Mouse (Mus musculus) neutrophil, adult 5-6 weeks (primary cell): Measurements from ENCODE around the gene Hs6st1. TPM values are rescaled to one million over a fixed set of nuclear protein-coding genes. Genes with fewer than 3 reads are reported as not detected.

Source experiments
- total RNA-seq: library from RNA; stranded (forward); fragments of 200-1000 nt; gene quantifications from 2 replicates; pipeline ENCODE4 v1.2.3, GENCODE M21; 2017

The Hs6st1 gene
- total RNA-seq, 1 experiment from 2014 or later: 12.7 TPM

Other genes starting within 250 kb of the Hs6st1 start
- gene Uggt1, start 176.3 kb downstream of the Hs6st1 start, total RNA-seq: 103 and 117 TPM in 2 replicates
- gene Neurl3, start 206.3 kb downstream of the Hs6st1 start, total RNA-seq: 433 and 491 TPM in 2 replicates
- 199 and 207 TPM in 2 replicates for gene Arid5a, start 239.3 kb downstream of the Hs6st1 start, total RNA-seq